Mouse (Mus musculus): Measurements from ENCODE around the gene Cap1. TPM values are rescaled to one million over a fixed set of nuclear protein-coding genes. Genes with fewer than 3 reads are reported as not detected.
"Not testable (repeated sequence)": the region's sequence is repeated elsewhere in the genome, so short reads cannot be mapped to it uniquely, and the experiment has no call there.

Gene Cap1
- polyA plus RNA-seq, 1 experiment from 2014 or later, result 54.1 TPM

GRCm38 (mm10) chr4:122837994-122838393 lies 47.9 kb downstream of the Cap1 start:
- H3K9me3 ChIP-seq (replicated peaks; ENCODE audit: control insufficient read depth, low read length), result peaks cover 3% of the 10 kb centered on the region; the same call in 1 of the 2 replicates
- H3K4me2 ChIP-seq, result no peak overlapping the region
- no peak overlapping the region for H3K9ac ChIP-seq (ENCODE audit: low read depth, low read length)
- H3K4me3 ChIP-seq (ENCODE audit: low read depth, low read length), result no peak overlapping the region
- no peak overlapping the region for H3K27ac ChIP-seq (ENCODE audit: low read depth, low read length)
- H3K4me1 ChIP-seq (ENCODE audit: control insufficient read depth, insufficient read depth, low read length), result peaks cover 5% of the 10 kb centered on the region
- 82% methylated on average over 2 of the region's 2 CpGs for WGBS (ENCODE audit: insufficient replicate concordance)
- H3K27me3 ChIP-seq (ENCODE audit: control insufficient read depth, insufficient read depth, low read length), result no peaks in the 10 kb centered on the region
- ATAC-seq (replicated peaks; ENCODE audit: insufficient number of reproducible peaks, low FRiP score, low TSS enrichment), result no peak
- no peaks in the 10 kb centered on the region for H3K36me3 ChIP-seq (ENCODE audit: control insufficient read depth, insufficient read depth, low read length)

GRCm38 (mm10) chr4:122837180-122837730 lies 48.6 kb downstream of the Cap1 start:
- Histone ChIP-seq H3K36me3 (ENCODE audit: control insufficient read depth, insufficient read depth, low read length) (no peaks in the 10 kb centered on the region), H3K4me1 (ENCODE audit: control insufficient read depth, insufficient read depth, low read length) (peaks cover 5% of the 10 kb centered on the region), H3K4me2 (peak overlapping the region; percentile 89; the same call in 1 of the 2 replicates), H3K27me3 (ENCODE audit: control insufficient read depth, insufficient read depth, low read length) (no peaks in the 10 kb centered on the region), H3K9ac (ENCODE audit: low read depth, low read length) (no peak overlapping the region), H3K27ac (ENCODE audit: low read depth, low read length) (no peak overlapping the region), H3K9me3 (replicated peaks; ENCODE audit: control insufficient read depth, low read length) (peaks cover 3% of the 10 kb centered on the region; the same call in 1 of the 2 replicates), H3K4me3 (ENCODE audit: low read depth, low read length) (no peak overlapping the region; the same call in 1 of the 2 replicates)
- WGBS (ENCODE audit: insufficient replicate concordance), result 69% methylated on average over 6 of the region's 6 CpGs
- no peak for ATAC-seq (replicated peaks; ENCODE audit: insufficient number of reproducible peaks, low FRiP score, low TSS enrichment)

GRCm38 (mm10) chr4:122836403-122836775 lies 49.5 kb downstream of the Cap1 start:
- Histone ChIP-seq H3K27ac (ENCODE audit: low read depth, low read length) (no peak overlapping the region), H3K9ac (ENCODE audit: low read depth, low read length) (peak overlapping the region; percentile 92), H3K4me1 (ENCODE audit: control insufficient read depth, insufficient read depth, low read length) (peaks cover 5% of the 10 kb centered on the region), H3K4me3 (ENCODE audit: low read depth, low read length) (peak overlapping the region; percentile 80), H3K4me2 (peak overlapping the region; percentile 89), H3K9me3 (replicated peaks; ENCODE audit: control insufficient read depth, low read length) (no peaks in the 10 kb centered on the region; the same call in 1 of the 2 replicates), H3K27me3 (ENCODE audit: control insufficient read depth, insufficient read depth, low read length) (no peaks in the 10 kb centered on the region), H3K36me3 (ENCODE audit: control insufficient read depth, insufficient read depth, low read length) (no peaks in the 10 kb centered on the region)
- ATAC-seq (replicated peaks; ENCODE audit: insufficient number of reproducible peaks, low FRiP score, low TSS enrichment), result peak; percentile 28
- WGBS (ENCODE audit: insufficient replicate concordance), result 0% methylated on average over 7 of the region's 7 CpGs

GRCm38 (mm10) chr4:122835530-122836402 lies 50.1 kb downstream of the Cap1 start, which contains the start of gene Ppt1:
TSS of gene Ppt1 (plus strand) at chr4:122836242.
- Histone ChIP-seq H3K4me2 (peak within 1 kb of the TSS; percentile 89), H3K4me3 (ENCODE audit: low read depth, low read length) (peak within 1 kb of the TSS; percentile 80), H3K36me3 (ENCODE audit: control insufficient read depth, insufficient read depth, low read length) (no peaks in the 10 kb centered on the region), H3K27me3 (ENCODE audit: control insufficient read depth, insufficient read depth, low read length) (no peaks in the 10 kb centered on the region), H3K27ac (ENCODE audit: low read depth, low read length) (peak within 1 kb of the TSS; percentile 54; the same call in 1 of the 2 replicates), H3K9me3 (replicated peaks; ENCODE audit: control insufficient read depth, low read length) (no peaks in the 10 kb centered on the region), H3K9ac (ENCODE audit: low read depth, low read length) (peak within 1 kb of the TSS; percentile 92), H3K4me1 (ENCODE audit: control insufficient read depth, insufficient read depth, low read length) (peaks cover 5% of the 10 kb centered on the region)
- ATAC-seq (replicated peaks; ENCODE audit: insufficient number of reproducible peaks, low FRiP score, low TSS enrichment), result peak; percentile 88
- 5% methylated on average over 31 of the region's 31 CpGs for WGBS (ENCODE audit: insufficient replicate concordance)

GRCm38 (mm10) chr4:122831888-122832287 lies 54.0 kb downstream of the Cap1 start:
- H3K9ac ChIP-seq (ENCODE audit: low read depth, low read length), result no peak overlapping the region
- H3K9me3 ChIP-seq (replicated peaks; ENCODE audit: control insufficient read depth, low read length), result no peaks in the 10 kb centered on the region
- H3K27ac ChIP-seq (ENCODE audit: low read depth, low read length), result no peak overlapping the region
- H3K4me2 ChIP-seq, result no peak overlapping the region
- H3K4me1 ChIP-seq (ENCODE audit: control insufficient read depth, insufficient read depth, low read length), result peaks cover 10% of the 10 kb centered on the region
- 83% methylated on average over 1 of the region's 1 CpGs for WGBS (ENCODE audit: insufficient replicate concordance)
- H3K27me3 ChIP-seq (ENCODE audit: control insufficient read depth, insufficient read depth, low read length), result no peaks in the 10 kb centered on the region
- H3K36me3 ChIP-seq (ENCODE audit: control insufficient read depth, insufficient read depth, low read length), result no peaks in the 10 kb centered on the region
- no peak overlapping the region for H3K4me3 ChIP-seq (ENCODE audit: low read depth, low read length)
- no peak for ATAC-seq (replicated peaks; ENCODE audit: insufficient number of reproducible peaks, low FRiP score, low TSS enrichment)

GRCm38 (mm10) chr4:122829339-122829738 lies 56.5 kb downstream of the Cap1 start:
- Histone ChIP-seq H3K4me2 (no peak overlapping the region), H3K36me3 (ENCODE audit: control insufficient read depth, insufficient read depth, low read length) (no peaks in the 10 kb centered on the region), H3K4me1 (ENCODE audit: control insufficient read depth, insufficient read depth, low read length) (peaks cover 5% of the 10 kb centered on the region; the same call in 1 of the 2 replicates), H3K27me3 (ENCODE audit: control insufficient read depth, insufficient read depth, low read length) (no peaks in the 10 kb centered on the region), H3K27ac (ENCODE audit: low read depth, low read length) (no peak overlapping the region), H3K9ac (ENCODE audit: low read depth, low read length) (no peak overlapping the region), H3K4me3 (ENCODE audit: low read depth, low read length) (no peak overlapping the region), H3K9me3 (replicated peaks; ENCODE audit: control insufficient read depth, low read length) (no peaks in the 10 kb centered on the region)
- ATAC-seq (replicated peaks; ENCODE audit: insufficient number of reproducible peaks, low FRiP score, low TSS enrichment), result no peak
- 85% methylated on average over 6 of the region's 6 CpGs for WGBS (ENCODE audit: insufficient replicate concordance)

- peak overlapping the region; percentile 78 for H3K27ac ChIP-seq (ENCODE audit: low read depth, low read length)
- no peak overlapping the region for H3K9ac ChIP-seq (ENCODE audit: low read depth, low read length)
- peak overlapping the region; percentile 22 for H3K4me2 ChIP-seq
These were observed 58.2 kb downstream of the Cap1 start for GRCm38 (mm10) chr4:122827651-122828050.

GRCm38 (mm10) chr4:122820941-122821340 lies 64.9 kb downstream of the Cap1 start:
- 19% methylated on average over 10 of the region's 10 CpGs for WGBS (ENCODE audit: insufficient replicate concordance)
- not testable (repeated sequence) for H3K4me1 ChIP-seq (ENCODE audit: control insufficient read depth, insufficient read depth, low read length); H3K9ac ChIP-seq (ENCODE audit: low read depth, low read length); H3K9me3 ChIP-seq (replicated peaks; ENCODE audit: control insufficient read depth, low read length); H3K36me3 ChIP-seq (ENCODE audit: control insufficient read depth, insufficient read depth, low read length); H3K4me3 ChIP-seq (ENCODE audit: low read depth, low read length); H3K27ac ChIP-seq (ENCODE audit: low read depth, low read length); H3K27me3 ChIP-seq (ENCODE audit: control insufficient read depth, insufficient read depth, low read length); H3K4me2 ChIP-seq; ATAC-seq (replicated peaks; ENCODE audit: insufficient number of reproducible peaks, low FRiP score, low TSS enrichment)

More at GRCm38 (mm10) chr4:122827651-122828050, 58.2 kb downstream of the Cap1 start:
- no peaks in the 10 kb centered on the region for H3K9me3 ChIP-seq (replicated peaks; ENCODE audit: control insufficient read depth, low read length)
- peak; percentile 63; the same call in 1 of the 2 replicates for ATAC-seq (replicated peaks; ENCODE audit: insufficient number of reproducible peaks, low FRiP score, low TSS enrichment)
- H3K27me3 ChIP-seq (ENCODE audit: control insufficient read depth, insufficient read depth, low read length), result no peaks in the 10 kb centered on the region
- H3K4me3 ChIP-seq (ENCODE audit: low read depth, low read length), result no peak overlapping the region
- peaks cover 5% of the 10 kb centered on the region; the same call in 1 of the 2 replicates for H3K4me1 ChIP-seq (ENCODE audit: control insufficient read depth, insufficient read depth, low read length)
- no peaks in the 10 kb centered on the region for H3K36me3 ChIP-seq (ENCODE audit: control insufficient read depth, insufficient read depth, low read length)

All from heart, embryonic 11.5 days (tissue).